ENCODE assay signal across 7 mouse cellular contexts in genomic region chr7:28595751-28596435, GRCm38 (mm10). TPM values are rescaled to one million over a fixed set of nuclear protein-coding genes. Genes with fewer than 3 reads are reported as not detected.
DNase-seq lines count a peak whose midpoint lies in the region; ATAC-seq and TF ChIP-seq lines count a peak whose summit lies in the region.

No protein-coding gene starts in this region.

- H3K4me2 ChIP-seq in lung, embryonic 14.5 days: peak overlapping the region; percentile 85
- peak overlapping the region; percentile 76 for H3K4me2 ChIP-seq in embryonic facial prominence, embryonic 12.5 days (replicated peaks)
- peak overlapping the region; percentile 70 for H3K4me2 ChIP-seq in kidney, embryonic 15.5 days
- peak overlapping the region; percentile 84 for H3K4me2 ChIP-seq in neural tube, embryonic 15.5 days

- peaks cover 5% of the 10 kb centered on the region; the same call in 1 of the 2 replicates for H3K36me3 ChIP-seq in lung, embryonic 14.5 days (ENCODE audit: insufficient read depth)
- H3K36me3 ChIP-seq in embryonic facial prominence, embryonic 12.5 days: 0 out of 2 replicates have a peak, but pooled peaks cover 4% of the 10 kb centered on the region
- H3K36me3 ChIP-seq in kidney, embryonic 15.5 days: 0 out of 2 replicates have a peak, but pooled peaks cover 3% of the 10 kb centered on the region
- no peaks in the 10 kb centered on the region for H3K36me3 ChIP-seq in neural tube, embryonic 15.5 days

- 71% methylated on average over 8 of the region's 8 CpGs for WGBS in lung, embryonic 14.5 days
- 68% methylated on average over 8 of the region's 8 CpGs for WGBS in embryonic facial prominence, embryonic 12.5 days
- 62% methylated on average over 8 of the region's 8 CpGs for WGBS in kidney, embryonic 15.5 days
- WGBS in neural tube, embryonic 15.5 days: 76% methylated on average over 8 of the region's 8 CpGs

- H3K9me3 ChIP-seq in lung, embryonic 14.5 days (ENCODE audit: low read depth, low read length): no peaks in the 10 kb centered on the region
- no peaks in the 10 kb centered on the region for H3K9me3 ChIP-seq in embryonic facial prominence, embryonic 12.5 days
- no peaks in the 10 kb centered on the region for H3K9me3 ChIP-seq in kidney, embryonic 15.5 days (replicated peaks)
- no peaks in the 10 kb centered on the region for H3K9me3 ChIP-seq in neural tube, embryonic 15.5 days (replicated peaks)

- DNase-seq in lung, embryonic 14.5 days: no peak
- no peak for DNase-seq in lung, postnatal 25 days (ENCODE audit: low spot score)
- no peak for DNase-seq in MN1 (ENCODE audit: low spot score)
- DNase-seq in layer of hippocampus, postnatal 14 days (ENCODE audit: low spot score in 2 of 2): no peak

- H3K27me3 ChIP-seq in lung, embryonic 14.5 days (ENCODE audit: insufficient read depth, low read length): no peaks in the 10 kb centered on the region
- H3K27me3 ChIP-seq in embryonic facial prominence, embryonic 12.5 days: no peaks in the 10 kb centered on the region
- H3K27me3 ChIP-seq in kidney, embryonic 15.5 days: no peaks in the 10 kb centered on the region
- H3K27me3 ChIP-seq in neural tube, embryonic 15.5 days (replicated peaks): no peaks in the 10 kb centered on the region

- no peak for ATAC-seq in lung, embryonic 14.5 days (ENCODE audit: insufficient read depth)
- no peak for ATAC-seq in embryonic facial prominence, embryonic 12.5 days (ENCODE audit: insufficient number of reproducible peaks, insufficient read depth, low FRiP score, low TSS enrichment)
- peak; percentile 10 for ATAC-seq in kidney, embryonic 15.5 days (replicated peaks; ENCODE audit: low FRiP score)
- no peak for ATAC-seq in neural tube, embryonic 15.5 days (ENCODE audit: low FRiP score)

- H3K27ac ChIP-seq in lung, embryonic 14.5 days (ENCODE audit: low read depth): 0 out of 2 replicates have a peak overlapping the region, but pooled peaks have one; percentile 79
- H3K27ac ChIP-seq in embryonic facial prominence, embryonic 12.5 days: 0 out of 2 replicates have a peak overlapping the region, but pooled peaks have one; percentile 0
- peak overlapping the region; percentile 93 for H3K27ac ChIP-seq in kidney, embryonic 15.5 days
- H3K27ac ChIP-seq in neural tube, embryonic 15.5 days (replicated peaks): no peak overlapping the region

- no peak for TF ChIP-seq CTCF in lung, embryonic 14.5 days (IDR thresholded peaks at IDR 0.05; ENCODE audit: low read depth)

- peaks cover 31% of the 10 kb centered on the region for H3K4me1 ChIP-seq in lung, embryonic 14.5 days (ENCODE audit: insufficient read depth)
- H3K4me1 ChIP-seq in embryonic facial prominence, embryonic 12.5 days: peaks cover 49% of the 10 kb centered on the region
- peaks cover 70% of the 10 kb centered on the region for H3K4me1 ChIP-seq in kidney, embryonic 15.5 days
- H3K4me1 ChIP-seq in neural tube, embryonic 15.5 days: peaks cover 58% of the 10 kb centered on the region

- peak overlapping the region; percentile 64 for H3K4me3 ChIP-seq in lung, embryonic 14.5 days (ENCODE audit: low read depth, low read length)
- peak overlapping the region; percentile 63; the same call in 1 of the 2 replicates for H3K4me3 ChIP-seq in embryonic facial prominence, embryonic 12.5 days
- peak overlapping the region; percentile 70 for H3K4me3 ChIP-seq in kidney, embryonic 15.5 days (replicated peaks)
- H3K4me3 ChIP-seq in neural tube, embryonic 15.5 days (replicated peaks): peak overlapping the region; percentile 61; the same call in 1 of the 2 replicates

- H3K9ac ChIP-seq in lung, embryonic 14.5 days: 0 out of 2 replicates have a peak overlapping the region, but pooled peaks have one; percentile 69
- H3K9ac ChIP-seq in embryonic facial prominence, embryonic 12.5 days: 0 out of 2 replicates have a peak overlapping the region, but pooled peaks have one; percentile 58
- peak overlapping the region; percentile 64 for H3K9ac ChIP-seq in kidney, embryonic 15.5 days
- H3K9ac ChIP-seq in neural tube, embryonic 15.5 days (replicated peaks): no peak overlapping the region

RNA-seq across cellular contexts. Expression of gene Samd4b, which starts 2.1 kb away (rescaled TPM):
- polyA plus RNA-seq in lung, embryonic 14.5 days (2014; fragmentation: Nextera tagmentation; extraction: Ambion mirVana): 27.9 and 34.0 TPM in 2 replicates
- 36.6 and 36.8 TPM in 2 replicates for polyA plus RNA-seq in embryonic facial prominence, embryonic 12.5 days (2016; fragmentation: Nextera tagmentation; extraction: Ambion mirVana)
- 28.8 and 33.6 TPM in 2 replicates for polyA plus RNA-seq in kidney, embryonic 15.5 days (2015; fragmentation: Nextera tagmentation; extraction: Ambion mirVana)
- polyA plus RNA-seq in neural tube, embryonic 15.5 days (2015; fragmentation: Nextera tagmentation; extraction: Ambion mirVana): 20.3 and 22.8 TPM in 2 replicates
- total RNA-seq in layer of hippocampus, postnatal 14 days (2021): 10 to 100 TPM; 69.5 to 71.6 TPM

RNA-seq across cellular contexts. Expression of gene Pak4, which starts 2.1 kb away (rescaled TPM):
- polyA plus RNA-seq in lung, embryonic 14.5 days (2014; fragmentation: Nextera tagmentation; extraction: Ambion mirVana): 46.2 and 52.5 TPM in 2 replicates
- polyA plus RNA-seq in embryonic facial prominence, embryonic 12.5 days (2016; fragmentation: Nextera tagmentation; extraction: Ambion mirVana): 43.4 and 44.1 TPM in 2 replicates
- 63.9 and 72.1 TPM in 2 replicates for polyA plus RNA-seq in kidney, embryonic 15.5 days (2015; fragmentation: Nextera tagmentation; extraction: Ambion mirVana)
- 16.0 and 23.1 TPM in 2 replicates for polyA plus RNA-seq in neural tube, embryonic 15.5 days (2015; fragmentation: Nextera tagmentation; extraction: Ambion mirVana)
- total RNA-seq in layer of hippocampus, postnatal 14 days (2021): 10 to 100 TPM; 11.6 to 14.6 TPM

RNA-seq across cellular contexts. Expression of gene Acp7, which starts 35.2 kb away (rescaled TPM):
- not detected in 2 replicates for polyA plus RNA-seq in lung, embryonic 14.5 days (2014; fragmentation: Nextera tagmentation; extraction: Ambion mirVana)
- polyA plus RNA-seq in embryonic facial prominence, embryonic 12.5 days (2016; fragmentation: Nextera tagmentation; extraction: Ambion mirVana): 0.18 TPM in 1 of 2 replicates, not detected in the other
- polyA plus RNA-seq in kidney, embryonic 15.5 days (2015; fragmentation: Nextera tagmentation; extraction: Ambion mirVana): not detected in 2 replicates
- polyA plus RNA-seq in neural tube, embryonic 15.5 days (2015; fragmentation: Nextera tagmentation; extraction: Ambion mirVana): 0.09 and 0.10 TPM in 2 replicates
- total RNA-seq in layer of hippocampus, postnatal 14 days (2021): 1 to 10 TPM; 1.0 to 1.9 TPM

RNA-seq across cellular contexts. Expression of gene Nccrp1, which starts 48.8 kb away (rescaled TPM):
- polyA plus RNA-seq in lung, embryonic 14.5 days (2014; fragmentation: Nextera tagmentation; extraction: Ambion mirVana): not detected in 2 replicates
- polyA plus RNA-seq in embryonic facial prominence, embryonic 12.5 days (2016; fragmentation: Nextera tagmentation; extraction: Ambion mirVana): not detected in 2 replicates
- 0.14 TPM in 1 of 2 replicates, not detected in the other for polyA plus RNA-seq in kidney, embryonic 15.5 days (2015; fragmentation: Nextera tagmentation; extraction: Ambion mirVana)
- polyA plus RNA-seq in neural tube, embryonic 15.5 days (2015; fragmentation: Nextera tagmentation; extraction: Ambion mirVana): 0.31 and 0.36 TPM in 2 replicates
- total RNA-seq in layer of hippocampus, postnatal 14 days (2021): under 1 TPM; 0.33 to 0.62 TPM

RNA-seq across cellular contexts. Expression of gene Sycn, which starts 55.2 kb away (rescaled TPM):
- polyA plus RNA-seq in lung, embryonic 14.5 days (2014; fragmentation: Nextera tagmentation; extraction: Ambion mirVana): not detected in 2 replicates
- not detected in 2 replicates for polyA plus RNA-seq in embryonic facial prominence, embryonic 12.5 days (2016; fragmentation: Nextera tagmentation; extraction: Ambion mirVana)
- not detected in 2 replicates for polyA plus RNA-seq in kidney, embryonic 15.5 days (2015; fragmentation: Nextera tagmentation; extraction: Ambion mirVana)
- polyA plus RNA-seq in neural tube, embryonic 15.5 days (2015; fragmentation: Nextera tagmentation; extraction: Ambion mirVana): 1.3 TPM in 1 of 2 replicates, not detected in the other
- not detected for total RNA-seq in layer of hippocampus, postnatal 14 days (2021)
